Mouse (Mus musculus): Measurements from ENCODE around the gene Sec63. TPM values are rescaled to one million over a fixed set of nuclear protein-coding genes. Genes with fewer than 3 reads are reported as not detected.

The Sec63 gene
- total RNA-seq, 4 experiments from 2014 or later: 24.4 to 38.7 (median 29.4) TPM

DNA sequence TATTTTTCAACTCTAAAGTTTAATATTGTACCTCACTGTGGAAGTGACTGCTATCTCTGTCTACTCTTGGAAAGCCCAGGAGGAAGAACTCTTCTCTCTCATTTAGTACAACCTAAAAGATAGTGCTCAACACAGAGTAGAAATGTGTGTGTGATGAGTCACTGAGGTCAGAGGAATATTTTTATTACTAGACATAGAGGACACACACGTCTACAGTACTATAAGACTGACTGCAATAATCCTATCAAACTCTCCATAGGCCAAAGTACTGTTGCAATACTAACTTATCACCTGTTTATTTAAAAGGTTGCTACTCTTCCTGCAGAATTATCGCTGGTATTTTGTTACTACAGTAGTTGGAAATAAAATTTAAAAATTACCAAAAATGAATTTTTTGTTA lies 68.7 kb downstream of the Sec63 start:
- DNase-seq (ENCODE audit: low spot score): no peak

- no peak for DNase-seq (ENCODE audit: low spot score)
Measured at GRCm38 (mm10) chr10:42830409-42830808, 69.1 kb downstream of the Sec63 start.

DNA sequence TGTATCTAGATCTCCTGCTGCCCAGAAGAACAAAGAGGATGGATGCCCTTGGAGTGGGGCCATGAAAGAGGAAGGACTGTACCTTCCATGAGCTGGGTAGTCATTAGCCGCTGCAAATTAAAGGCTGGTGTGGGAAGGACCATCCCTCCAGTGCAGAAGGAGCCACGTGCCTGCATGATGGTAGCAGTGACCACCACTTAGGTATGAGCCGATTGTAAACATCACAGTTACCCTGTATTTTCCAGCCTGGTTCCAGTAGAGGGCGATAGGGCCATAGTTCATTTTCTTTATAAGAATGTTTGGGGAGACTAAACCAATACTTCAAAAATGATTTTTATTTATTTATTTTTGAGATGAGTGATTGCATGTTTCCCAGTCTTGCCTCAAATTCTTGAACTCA lies 71.4 kb downstream of the Sec63 start:
- no peak for DNase-seq (ENCODE audit: low spot score)

- no peak for DNase-seq (ENCODE audit: low spot score)
Measured at GRCm38 (mm10) chr10:42833871-42834727, 72.8 kb downstream of the Sec63 start.

DNA sequence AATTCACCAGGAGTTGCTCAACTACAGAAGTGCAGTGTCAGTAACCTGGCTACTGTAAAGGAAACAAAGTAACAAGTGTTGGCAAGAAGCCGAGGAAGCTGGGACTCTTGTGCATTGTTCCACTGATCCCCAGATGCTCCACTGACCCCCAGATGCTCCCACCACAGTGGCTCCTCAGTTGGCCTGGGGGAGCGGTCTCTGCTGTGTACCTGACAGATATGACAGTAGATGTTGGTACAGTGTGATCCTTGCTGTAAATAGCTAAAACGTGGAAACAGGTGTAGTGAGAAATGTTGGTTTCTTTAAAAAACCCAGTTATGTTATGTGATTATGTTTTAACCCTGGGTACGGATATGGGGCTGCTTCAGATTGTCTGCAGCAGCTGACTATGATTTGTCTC lies 76.8 kb downstream of the Sec63 start:
- DNase-seq (ENCODE audit: low spot score): no peak

DNA sequence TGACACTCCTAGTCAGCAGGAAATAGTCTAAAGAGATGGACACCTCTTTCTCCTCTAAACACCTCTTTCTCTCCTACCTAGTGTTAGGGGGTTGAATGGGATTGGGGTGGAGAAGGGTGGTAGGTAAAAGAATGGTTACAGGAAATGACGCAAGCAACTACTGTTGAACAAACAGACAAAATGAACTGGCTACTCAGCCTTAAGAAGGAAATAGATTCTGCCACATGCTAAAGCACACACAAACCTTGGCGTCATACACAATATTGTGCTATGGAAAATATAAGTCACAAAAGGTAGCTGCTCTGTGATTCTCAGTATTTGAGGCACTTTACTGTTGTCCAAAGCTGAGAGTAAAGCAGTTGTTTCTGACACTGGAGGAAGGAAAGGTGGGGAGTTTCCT lies 77.4 kb downstream of the Sec63 start:
- no peak for DNase-seq (ENCODE audit: low spot score)

GRCm38 (mm10) chr10:42840036-42840435 lies 78.7 kb downstream of the Sec63 start:
- no peak for DNase-seq (ENCODE audit: low spot score)

- no peak for DNase-seq (ENCODE audit: low spot score)
Measured at GRCm38 (mm10) chr10:42841531-42842195, 80.4 kb downstream of the Sec63 start.

GRCm38 (mm10) chr10:42842358-42842757 lies 81.1 kb downstream of the Sec63 start:
- peak; percentile 77 for DNase-seq (ENCODE audit: low spot score)

DNA sequence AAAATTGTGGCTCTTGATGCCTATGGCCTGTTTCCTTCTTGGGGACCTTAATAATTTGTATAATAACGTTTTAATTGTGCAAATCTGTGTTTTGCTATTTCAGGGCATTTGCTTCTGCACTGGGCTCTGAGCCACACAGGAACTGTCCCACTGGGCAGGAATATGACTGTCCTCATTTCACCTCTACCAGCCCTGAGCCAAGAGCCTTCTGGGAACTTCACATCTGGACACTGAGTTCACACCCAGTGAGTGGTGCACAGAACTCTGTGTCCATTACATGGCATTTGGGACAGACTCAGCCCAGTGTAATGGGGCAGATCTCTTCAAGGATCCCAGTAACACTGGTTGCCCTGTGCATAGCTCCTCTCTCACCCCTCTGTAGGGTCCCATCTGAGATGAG lies 82.1 kb downstream of the Sec63 start:
- DNase-seq (ENCODE audit: low spot score): peak; percentile 51

DNA sequence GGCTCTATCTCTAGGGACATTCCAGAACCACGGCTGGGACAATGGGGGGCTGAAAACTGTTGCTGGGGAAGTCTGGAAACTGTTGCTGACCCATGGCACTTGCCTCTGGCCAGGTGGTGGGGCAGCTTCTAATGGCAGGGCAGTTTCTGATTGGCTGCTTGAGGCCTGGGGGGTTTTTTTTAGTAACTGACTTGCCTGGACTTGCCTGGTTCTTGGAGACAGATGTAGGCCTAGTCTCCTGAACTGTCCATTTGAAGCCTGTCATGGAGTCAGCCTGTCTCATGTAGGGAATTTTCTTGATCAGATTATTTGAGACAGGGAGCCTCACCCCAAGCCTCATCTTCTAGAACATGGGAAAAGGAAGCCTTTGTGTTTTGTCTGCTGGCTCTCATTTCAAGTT lies 84.2 kb downstream of the Sec63 start:
- no peak for DNase-seq (ENCODE audit: low spot score)

DNA sequence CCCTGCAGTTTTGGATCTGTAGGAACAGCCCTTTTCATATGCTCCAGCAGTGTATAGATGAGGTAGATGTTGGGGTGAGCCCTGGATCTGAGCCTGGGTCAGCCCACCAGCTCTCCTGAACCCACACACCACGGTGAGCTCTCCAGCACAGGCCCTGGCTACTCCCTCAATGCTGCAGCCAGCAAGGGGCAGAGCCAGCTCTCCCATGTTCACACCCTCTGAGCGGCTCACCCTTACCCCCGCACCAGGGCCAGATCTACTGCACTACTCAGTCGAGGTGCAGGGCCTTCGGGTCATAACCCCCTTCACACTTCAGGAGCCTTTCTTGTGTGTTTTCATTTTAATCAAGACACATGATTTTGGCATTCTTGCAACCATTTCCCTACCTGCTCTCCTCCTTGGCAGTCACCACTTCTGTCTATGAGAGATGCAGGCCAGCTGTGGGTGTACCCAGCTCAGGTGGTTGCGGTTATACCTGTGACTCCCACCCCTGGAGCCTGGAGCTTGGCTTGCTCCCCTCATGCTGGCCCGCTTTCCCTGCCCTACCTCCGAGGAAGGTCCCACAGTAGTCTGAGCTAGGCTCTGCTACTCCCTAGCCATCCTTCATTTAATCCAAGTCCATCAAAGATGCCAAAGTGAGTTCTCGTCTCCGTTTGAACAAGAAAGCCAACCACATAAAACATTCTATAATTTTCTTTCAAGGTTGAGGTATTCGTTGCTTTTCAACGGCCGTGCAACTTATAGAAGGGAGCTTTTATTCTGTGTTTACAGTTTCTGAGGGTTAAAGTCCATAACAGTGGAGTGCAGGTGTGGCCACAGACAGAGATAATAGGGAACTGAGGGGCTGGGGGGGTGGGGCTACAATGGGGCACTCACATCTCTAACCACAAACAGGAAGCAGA lies 87.1 kb downstream of the Sec63 start:
- DNase-seq (ENCODE audit: low spot score): no peak

DNA sequence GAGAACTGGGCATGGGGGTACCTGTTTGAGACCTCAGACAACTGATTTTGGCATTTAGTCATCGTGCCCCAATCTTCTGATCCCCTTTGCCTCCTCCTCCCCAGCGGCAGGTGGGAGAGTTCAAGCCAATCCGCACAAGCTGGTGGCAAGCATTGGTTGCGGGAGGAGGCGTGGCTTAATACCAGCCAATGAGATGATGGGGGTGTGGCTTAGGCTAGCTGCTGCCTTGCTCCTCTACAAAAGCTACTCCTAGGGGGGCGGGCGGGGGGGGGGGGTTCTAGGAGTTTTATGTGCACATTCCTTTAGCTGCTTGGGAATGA lies 87.7 kb downstream of the Sec63 start:
- no peak for DNase-seq (ENCODE audit: low spot score)

DNA sequence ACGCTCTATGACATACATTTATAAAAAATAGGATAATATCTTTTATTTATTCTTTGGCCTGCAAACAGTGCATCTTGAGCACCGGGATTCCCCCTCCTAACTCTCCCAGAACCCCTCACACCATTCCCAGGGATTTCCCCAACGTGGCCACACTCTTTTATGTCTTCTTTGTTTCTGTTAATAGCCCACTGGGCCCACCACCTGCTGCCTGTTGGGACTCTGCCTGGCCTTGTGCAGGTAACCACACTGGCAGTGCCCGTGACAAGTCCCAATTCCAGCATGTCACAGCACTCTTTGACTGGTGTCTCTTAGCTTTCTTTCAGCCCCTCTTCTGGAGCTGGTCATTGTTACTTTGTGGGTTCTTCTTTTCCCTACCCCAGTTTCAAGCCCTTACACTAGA lies 93.5 kb downstream of the Sec63 start:
- DNase-seq (ENCODE audit: low spot score): no peak

GRCm38 (mm10) chr10:42855250-42855649 lies 94.0 kb downstream of the Sec63 start:
- DNase-seq (ENCODE audit: low spot score): peak; percentile 61

- DNase-seq (ENCODE audit: low spot score): no peak
Measured at GRCm38 (mm10) chr10:42856574-42856973, 95.3 kb downstream of the Sec63 start.

- no peak for DNase-seq (ENCODE audit: low spot score)
Measured at GRCm38 (mm10) chr10:42857021-42857420, 95.7 kb downstream of the Sec63 start.

GRCm38 (mm10) chr10:42859781-42860158 lies 98.5 kb downstream of the Sec63 start:
- DNase-seq (ENCODE audit: low spot score): no peak

DNA sequence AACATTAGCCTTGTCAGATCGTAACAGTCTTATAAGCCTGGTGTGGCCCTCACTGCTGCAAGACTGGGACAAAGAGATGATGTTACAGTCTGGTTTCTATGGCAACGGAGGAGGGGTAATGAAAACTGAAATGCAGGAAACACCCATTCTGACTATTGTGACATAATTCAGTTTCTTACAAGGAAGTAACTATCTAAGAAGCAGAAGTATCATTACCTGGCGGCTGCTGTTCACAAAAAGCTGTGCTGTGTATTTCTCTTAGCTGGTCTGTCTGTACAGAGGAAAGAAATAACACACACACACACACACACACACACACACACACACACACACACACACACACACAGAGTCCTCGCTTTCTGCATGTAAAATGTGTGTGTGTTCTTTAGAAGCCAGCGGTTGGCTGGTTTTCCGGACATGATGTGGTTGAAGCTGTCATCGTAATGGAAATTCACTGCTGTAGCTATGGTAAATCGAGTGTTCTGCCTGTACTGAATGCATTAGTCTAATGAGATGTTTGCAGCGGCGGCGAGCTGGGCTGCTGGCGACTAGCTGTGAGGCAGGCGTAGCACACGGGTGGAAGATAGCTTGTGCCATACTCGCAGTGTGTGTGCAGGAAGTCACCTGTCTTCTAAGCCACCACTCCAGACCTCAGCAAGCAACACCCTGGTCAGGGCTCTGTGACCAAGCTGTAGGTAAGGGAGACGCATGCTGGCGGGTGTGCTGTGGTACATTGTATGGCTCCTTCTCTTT lies 99.0 kb downstream of the Sec63 start, which contains the start of gene Scml4:
Gene Scml4 (plus strand): TSS at position 212 of the 753 bp plus-strand sequence.
- DNase-seq (ENCODE audit: low spot score): peak; percentile 59

DNA sequence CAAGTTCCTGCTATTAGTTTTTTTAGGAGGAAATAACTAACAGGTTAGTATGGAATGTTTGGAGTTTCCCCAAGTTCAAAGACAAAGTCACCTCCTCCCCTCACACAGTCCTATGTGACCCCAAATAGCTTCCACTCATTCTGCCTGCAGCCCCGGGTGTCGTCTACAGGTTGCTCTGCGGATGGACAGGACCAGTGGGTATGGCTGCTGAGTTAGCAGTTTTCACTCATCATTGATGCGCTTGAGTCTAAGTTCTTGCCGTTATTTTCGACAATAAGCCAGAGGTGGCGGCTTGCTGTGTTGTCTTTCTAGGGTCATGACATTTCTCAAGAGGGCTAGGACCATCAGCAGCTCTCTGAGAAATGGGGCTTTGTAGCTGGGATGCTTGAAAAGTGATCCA lies 100.2 kb downstream of the Sec63 start:
- DNase-seq (ENCODE audit: low spot score): no peak

DNA sequence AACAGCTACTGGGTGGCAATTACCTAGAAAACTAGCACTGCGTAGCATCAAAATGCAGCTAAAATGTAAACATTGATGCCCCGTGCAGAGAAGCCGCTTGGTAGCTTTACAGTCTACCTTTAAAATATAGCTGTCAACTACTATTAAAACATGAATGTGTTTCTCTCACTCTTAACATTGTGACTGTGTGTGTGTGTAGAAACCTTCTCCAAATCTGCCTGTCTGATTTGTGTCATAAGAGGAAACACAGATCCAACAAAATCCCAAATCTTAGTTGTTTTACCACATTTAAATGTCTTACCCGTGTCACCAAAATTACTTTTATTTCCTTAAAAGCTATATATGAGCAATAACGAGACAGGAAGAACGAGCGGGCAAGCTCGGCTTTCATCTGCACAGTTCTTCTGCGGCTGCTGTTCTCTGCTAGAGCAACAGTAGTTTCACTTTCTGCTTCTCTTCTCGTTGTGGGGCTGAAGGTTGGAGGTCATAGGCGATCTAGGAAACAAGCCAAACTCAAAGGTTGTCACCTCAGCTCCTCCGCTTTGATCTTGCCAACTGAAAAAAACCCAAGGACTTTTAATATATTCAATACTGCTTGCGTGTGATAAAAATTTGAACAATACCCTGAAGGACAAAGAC lies 100.9 kb downstream of the Sec63 start:
- DNase-seq (ENCODE audit: low spot score): peak; percentile 70

Data from heart, adult 8-10 months (tissue).